Mouse (Mus musculus): ENCODE measurements at regions not wholly inside any gene's neighbourhood (a gene's known extent, or its start where the extent isn't known, plus 50 kb on each side); places are given as distances from the start of the nearest gene placed in this dataset.

DNA sequence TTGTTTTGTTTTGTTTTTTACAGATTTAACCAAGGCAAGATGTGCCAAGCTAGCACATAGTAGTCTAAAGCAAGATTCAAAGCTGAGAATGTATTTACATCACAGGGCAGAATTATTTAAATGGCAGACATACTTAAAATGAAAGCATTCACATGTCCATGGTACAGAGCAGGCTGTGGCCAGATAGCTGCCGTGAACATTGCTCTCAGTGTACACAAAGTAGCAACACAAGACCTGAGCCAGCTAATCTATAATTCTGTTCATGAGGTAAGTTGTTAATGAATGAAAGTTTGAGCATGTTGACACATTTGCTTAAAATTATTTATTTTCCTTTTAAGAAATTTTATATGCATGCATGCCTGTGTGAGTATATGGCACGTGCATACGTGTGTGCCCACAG lies 164.0 kb downstream of the Dyrk2 start:
- DNase-seq (ENCODE audit: low spot score in 2 of 2): no peak

DNA sequence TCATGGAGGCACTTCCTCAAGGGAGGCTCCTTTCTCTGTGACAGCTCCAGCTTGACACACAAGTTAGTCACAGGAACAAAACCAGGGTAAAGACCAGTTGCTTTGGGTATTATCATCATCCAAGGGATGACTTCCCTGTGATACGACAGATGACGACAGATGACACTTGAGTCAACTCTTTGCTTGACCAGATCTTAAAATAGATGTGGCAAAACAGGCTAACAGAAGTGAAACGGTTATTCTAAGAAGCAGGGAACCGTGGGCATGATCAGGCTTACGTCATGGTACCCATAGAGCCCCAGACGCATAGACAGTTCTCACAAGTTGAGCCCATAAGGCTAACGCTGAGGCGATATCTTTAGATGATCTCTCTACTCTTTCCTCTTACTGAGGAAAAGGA lies 160.3 kb downstream of the Dyrk2 start:
- no peak for DNase-seq (ENCODE audit: low spot score in 2 of 2)

DNA sequence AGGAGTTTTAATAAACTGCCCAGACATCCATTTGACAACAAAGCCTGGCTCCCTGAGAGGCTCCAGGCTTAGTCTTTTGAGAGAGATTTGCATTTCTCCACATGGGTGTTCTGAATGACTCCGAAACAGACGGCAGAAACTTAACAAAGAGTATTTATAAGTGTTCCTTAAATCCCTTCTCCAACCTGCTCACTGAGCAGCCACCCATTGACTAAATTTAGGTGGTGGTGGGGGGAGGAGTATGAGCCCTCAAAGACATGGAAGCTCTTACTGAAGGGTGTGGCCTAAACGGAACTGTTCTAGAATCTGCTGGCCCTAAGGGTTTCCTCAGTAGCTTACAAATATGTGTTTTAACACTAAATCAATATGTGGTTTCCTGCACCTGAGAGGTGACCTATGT lies 158.5 kb downstream of the Dyrk2 start:
- DNase-seq (ENCODE audit: low spot score in 2 of 2): no peak

DNA sequence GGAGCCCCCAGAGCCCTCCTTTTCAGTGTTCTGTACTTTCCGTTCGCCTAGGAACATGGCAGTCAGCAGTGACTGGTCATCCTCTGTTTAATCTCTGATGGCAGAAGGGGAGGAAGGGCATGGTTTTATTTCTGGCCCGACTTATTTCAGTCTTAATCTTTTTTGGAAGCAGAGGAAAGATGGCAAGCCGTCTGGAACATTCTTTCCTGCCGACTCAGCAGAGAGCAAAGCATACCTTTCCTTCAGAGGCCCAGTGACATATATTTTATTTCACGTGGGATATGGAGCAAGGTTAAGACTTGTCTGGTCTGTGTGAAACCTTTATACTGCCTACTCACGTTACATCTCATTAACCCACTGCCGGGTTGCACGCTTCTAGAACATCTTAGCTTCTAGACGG lies 158.1 kb downstream of the Dyrk2 start:
- DNase-seq (ENCODE audit: low spot score in 2 of 2): no peak

DNA sequence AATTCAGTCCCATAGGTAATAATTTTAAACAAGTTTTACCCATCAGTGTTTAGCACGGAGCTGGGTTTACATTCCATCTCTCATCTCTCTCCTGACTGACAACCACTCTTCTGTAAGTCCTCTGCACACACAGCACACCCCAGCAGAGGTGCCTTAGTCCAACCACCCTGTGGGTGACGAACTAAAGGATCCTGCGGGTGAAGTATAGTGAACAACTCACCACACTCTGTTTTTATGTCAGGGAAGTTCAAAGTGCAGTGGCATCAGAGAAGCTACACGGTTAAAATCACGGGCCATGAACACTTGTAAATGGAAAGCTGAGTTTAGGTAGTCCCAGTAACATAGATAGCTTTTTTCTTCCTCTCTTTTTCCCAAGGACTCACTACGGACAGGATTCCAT lies 157.1 kb downstream of the Dyrk2 start:
- no peak for DNase-seq (ENCODE audit: low spot score in 2 of 2)

DNA sequence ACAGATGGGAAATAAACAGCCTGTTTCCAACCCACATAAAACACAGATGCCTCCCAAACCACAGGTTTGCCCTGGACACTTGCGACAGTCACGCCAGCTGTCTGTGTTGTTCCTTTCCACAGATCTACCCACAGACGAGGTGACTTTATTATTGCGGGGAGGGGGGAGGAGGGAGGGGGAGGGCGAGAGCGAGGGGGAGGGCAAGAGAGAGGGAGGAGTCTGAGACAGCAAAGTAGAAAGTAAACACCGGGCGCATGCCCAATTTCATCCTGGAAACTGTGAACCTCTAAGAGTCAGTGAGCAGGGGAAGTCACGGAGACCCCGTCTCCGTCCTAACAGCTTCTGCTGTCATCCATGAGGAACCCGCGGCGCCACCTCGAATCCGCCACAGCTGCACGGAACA lies 155.8 kb downstream of the Dyrk2 start:
- peak in 1 of 2 experiments; percentile 23 for DNase-seq (ENCODE audit: low spot score in 2 of 2)

DNA sequence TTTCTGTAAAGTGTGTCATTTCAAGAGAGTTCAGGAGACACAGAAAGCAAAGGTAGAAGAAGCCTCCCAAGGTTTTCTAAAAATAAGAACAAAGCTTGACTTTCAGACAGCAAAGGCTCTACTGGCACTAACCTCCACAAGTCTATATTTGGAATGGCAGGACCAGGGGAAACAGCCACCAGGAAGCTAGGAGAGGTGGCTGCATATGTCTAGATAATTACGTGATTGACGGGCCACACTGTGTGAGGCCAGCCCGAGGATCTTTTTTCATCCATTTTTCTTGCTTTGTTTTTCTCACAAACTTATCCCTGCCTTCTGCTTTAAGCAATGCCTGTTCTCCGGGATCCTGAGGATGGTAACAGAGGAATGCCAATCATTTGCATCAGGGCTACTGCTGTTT lies 155.4 kb downstream of the Dyrk2 start:
- DNase-seq (ENCODE audit: low spot score in 2 of 2): no peak

DNA sequence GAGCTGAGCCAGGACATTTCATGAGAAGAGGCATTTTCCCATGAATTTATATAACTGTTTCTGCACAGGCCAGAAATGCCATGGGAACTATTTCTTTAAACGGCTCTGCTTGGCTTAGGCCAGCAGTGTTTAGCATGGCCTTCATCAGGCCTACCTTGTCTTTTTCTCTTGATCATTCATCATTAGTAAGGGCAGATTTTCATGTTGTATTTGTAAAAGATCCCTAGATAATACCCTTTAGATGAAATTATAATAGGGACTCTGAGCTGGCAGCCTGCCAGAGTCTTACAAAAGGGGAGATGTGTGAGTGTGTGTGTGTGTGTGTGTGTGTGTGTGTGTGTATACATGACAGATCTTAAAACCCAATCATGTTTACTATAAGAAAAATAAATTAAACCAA lies 149.4 kb downstream of the Dyrk2 start:
- DNase-seq (ENCODE audit: low spot score in 2 of 2): no peak

DNA sequence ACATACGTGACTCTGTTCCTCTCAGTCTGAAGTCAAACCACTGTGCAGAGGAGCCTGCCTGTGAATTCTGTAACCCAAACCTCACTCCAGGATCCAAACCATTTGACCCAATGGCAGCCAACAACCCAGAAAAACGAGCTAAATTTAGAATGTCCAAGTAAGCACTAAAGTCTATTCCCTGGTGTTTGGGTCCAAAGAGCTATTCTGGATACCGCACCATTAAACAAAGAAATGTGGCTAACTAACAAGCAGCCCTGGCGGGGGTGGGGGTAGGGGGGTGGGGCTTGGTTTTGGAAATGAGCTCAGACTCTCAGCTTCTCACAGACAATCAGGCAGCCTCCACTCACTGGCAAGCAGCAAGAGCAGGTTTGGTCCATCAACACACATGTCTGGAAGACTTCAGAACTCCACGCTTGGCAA lies 147.9 kb downstream of the Dyrk2 start:
- no peak for DNase-seq (ENCODE audit: low spot score in 2 of 2)

DNA sequence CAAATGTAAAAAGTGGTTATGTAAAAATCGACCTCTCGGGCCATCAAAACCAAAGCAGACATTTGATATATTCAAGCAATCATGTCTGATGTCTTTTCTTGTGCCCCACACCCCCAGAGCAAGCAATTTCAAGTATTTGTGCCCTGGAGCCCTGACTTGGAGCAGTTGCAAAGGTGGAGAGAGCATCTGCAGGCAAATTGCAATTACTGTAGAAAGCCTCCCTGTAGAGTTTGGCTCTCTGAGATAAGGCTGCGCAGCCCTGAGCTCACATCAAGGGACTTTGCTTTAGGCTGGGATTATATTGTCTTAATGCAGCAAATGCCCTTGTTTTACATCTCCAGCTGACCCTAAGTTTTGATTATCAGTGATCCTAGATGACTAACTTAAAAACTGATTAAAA lies 147.3 kb downstream of the Dyrk2 start:
- DNase-seq (ENCODE audit: low spot score in 2 of 2): no peak

DNA sequence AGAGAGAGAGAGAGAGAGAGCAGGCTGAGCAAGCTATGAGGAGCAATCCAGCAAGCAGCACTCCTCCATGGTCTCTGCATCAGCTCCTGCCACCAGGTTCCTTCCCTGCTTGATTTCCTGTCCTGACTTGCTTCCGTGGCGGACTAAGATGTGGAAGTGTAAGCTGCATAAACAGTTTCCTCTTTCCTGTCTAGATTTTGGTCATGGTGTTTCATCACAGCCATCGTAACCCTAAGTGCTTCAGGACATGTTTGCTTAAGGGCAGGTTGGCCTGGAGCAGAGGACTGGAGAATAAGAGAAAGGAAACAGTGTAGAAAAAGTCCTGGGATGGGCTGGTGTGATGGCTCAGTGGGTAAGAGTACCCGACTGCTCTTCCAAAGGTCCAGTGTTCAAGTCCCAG lies 133.9 kb downstream of the Dyrk2 start:
- no peak for DNase-seq (ENCODE audit: low spot score in 2 of 2)

DNA sequence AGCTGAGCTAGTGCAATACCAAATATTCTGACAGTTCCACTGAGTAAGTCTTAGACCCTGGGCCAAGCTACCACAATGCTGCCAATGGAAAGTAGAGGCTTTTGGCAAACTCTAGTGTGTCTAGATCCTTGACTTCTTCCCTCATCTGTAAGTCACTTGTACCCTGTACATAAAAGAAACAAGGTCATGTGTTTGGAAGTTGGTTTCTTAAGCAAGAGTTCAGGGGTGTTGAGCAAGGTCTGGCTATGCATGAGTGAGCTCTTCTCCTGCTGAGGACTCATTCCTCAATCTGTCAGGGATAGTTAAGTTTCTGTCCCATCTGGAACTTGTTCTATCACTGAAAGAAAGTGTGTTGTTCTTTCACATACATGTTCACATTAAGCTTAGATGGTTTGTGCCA lies 132.9 kb downstream of the Dyrk2 start:
- DNase-seq (ENCODE audit: low spot score in 2 of 2): no peak

DNA sequence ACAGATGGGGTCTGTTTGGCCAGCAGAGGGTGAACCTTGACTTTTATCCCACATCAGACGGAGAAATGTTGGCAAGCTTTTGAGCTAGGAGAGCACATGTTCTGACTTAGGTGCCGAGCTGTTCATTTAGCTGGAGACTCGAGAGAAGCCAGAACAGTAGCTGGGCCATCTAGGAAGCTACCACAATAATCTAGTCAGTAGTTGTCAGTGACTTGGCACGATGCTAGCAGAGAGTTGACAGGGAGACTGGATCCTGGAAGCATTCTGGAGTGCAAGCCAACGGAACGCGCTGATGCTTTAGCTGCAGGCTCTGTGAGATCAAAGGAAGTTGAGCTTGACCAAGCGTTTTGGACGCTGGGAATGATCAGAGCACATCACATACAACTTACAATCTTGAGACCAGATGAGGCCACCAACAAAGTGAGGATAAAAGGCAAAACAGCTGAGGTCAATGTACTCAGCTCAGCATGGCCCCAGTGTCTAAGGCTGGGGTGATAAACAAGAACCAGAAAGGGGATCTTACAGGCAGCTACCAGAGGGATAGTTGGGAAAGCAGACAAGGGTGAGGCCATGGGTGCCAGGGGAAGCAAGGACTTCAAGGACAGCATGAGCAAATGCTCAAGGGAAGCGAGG lies 130.0 kb downstream of the Dyrk2 start:
- DNase-seq (ENCODE audit: low spot score in 2 of 2): no peak

DNA sequence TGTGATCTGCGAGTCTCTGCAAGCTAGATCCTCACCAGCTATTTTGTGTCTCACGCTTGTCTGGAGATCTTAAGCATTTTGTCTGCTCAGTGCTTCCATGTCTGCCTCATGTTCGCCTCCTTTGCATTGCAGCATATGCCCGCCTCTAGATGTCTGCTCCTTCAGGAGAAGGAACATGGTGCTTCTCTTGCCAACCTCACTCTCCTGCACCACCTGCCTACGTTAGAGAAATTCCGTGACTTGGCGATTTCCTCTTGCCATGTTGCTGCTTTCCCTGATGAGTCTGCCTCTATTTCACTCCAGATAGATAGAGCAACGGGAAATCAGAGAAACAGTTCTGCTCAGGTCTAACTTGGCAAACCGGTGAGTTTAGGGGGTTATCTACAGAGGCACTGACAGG lies 126.2 kb downstream of the Dyrk2 start:
- peak; percentile 36 to 45 for DNase-seq (ENCODE audit: low spot score in 2 of 2)

DNA sequence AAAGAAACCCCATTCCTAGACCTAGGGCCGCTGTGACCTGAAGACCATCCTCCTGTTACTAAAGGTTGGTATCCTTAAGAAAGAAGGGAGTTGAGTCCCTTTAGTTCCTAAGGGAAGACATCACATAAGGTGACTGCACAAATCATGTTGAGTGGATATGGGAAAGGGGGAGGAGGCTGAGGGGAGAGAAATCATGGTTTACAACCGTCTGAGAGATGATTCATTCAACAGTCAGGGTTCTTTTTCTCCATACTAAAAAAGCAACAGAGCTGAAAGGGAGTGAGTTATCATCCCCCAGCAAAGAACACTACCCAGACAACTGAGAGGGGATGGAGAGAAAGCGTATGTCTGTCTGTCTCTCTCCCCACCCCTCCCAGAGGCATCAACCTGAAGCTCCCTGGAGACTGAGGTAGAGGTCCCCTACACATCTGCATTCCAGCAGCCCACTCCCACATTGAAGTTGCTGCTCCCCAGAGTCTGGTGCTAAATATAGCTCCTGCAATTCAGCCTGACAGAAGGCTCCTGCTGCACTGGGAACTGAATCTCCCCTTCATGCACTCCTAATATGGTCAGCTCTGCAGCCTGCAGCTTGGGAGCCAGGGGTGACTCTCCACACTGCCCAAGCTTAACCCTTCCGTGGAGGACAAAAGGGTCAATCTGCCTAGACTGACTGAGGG lies 123.2 kb downstream of the Dyrk2 start:
- DNase-seq (ENCODE audit: low spot score in 2 of 2): peak; percentile 8 to 54

DNA sequence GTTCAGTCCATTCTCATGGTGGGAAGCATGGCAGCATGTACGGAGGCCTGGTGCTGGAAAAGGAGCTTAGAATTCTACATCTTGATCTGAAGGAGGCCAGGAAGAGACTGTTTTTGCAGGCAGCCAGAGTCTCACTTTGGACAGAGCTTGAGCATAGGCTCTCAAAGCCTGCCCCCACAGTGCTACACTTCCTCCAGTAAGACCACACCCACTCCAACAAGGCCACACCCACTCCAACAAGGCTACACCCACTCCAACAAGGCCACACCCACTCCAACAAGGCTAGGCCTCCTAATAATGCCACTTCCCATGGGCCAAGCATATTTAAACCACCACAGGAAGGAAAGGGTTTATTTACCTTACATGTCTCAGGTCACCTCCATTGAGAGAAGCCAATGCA lies 121.0 kb downstream of the Dyrk2 start:
- DNase-seq (ENCODE audit: low spot score in 2 of 2): no peak

DNA sequence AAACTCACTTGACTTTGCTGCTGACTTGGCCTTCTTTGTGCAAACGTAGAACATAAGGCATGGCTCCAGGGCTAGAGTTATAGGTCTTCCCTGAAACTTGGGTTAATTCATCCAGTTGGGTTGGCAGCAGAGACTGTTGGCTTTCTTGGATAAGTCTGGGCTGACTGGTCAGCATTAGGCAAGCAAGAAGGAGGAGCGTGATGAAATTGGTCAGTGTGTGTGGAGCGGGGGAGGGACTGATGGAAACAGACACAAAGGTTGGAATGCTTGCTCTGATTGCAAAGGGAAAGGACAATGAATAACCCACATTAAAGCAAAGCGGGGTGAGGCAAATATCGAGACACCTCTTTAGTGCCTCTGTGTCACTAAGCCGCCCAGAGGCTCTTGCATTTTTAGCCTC lies 120.3 kb downstream of the Dyrk2 start:
- DNase-seq (ENCODE audit: low spot score in 2 of 2): no peak

DNA sequence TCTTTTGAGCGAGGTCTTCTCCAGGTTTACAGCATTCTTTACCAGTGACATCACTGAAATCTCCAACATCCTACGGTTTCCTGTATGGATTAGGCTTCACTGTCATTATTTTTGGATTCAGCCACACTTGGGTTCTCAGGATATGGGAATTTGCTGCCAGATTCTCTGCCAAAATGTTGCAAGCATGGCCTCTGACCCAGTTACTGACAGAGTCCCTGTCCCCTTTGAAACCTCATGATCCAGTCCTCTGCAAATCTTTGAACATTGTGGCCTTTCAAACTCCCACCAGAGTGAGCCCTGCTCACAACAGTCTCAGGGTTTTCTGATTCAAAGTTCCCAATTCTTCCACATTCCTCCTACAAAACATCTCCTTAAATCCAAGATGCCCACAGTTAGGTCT lies 118.9 kb downstream of the Dyrk2 start:
- DNase-seq (ENCODE audit: low spot score in 2 of 2): no peak

DNA sequence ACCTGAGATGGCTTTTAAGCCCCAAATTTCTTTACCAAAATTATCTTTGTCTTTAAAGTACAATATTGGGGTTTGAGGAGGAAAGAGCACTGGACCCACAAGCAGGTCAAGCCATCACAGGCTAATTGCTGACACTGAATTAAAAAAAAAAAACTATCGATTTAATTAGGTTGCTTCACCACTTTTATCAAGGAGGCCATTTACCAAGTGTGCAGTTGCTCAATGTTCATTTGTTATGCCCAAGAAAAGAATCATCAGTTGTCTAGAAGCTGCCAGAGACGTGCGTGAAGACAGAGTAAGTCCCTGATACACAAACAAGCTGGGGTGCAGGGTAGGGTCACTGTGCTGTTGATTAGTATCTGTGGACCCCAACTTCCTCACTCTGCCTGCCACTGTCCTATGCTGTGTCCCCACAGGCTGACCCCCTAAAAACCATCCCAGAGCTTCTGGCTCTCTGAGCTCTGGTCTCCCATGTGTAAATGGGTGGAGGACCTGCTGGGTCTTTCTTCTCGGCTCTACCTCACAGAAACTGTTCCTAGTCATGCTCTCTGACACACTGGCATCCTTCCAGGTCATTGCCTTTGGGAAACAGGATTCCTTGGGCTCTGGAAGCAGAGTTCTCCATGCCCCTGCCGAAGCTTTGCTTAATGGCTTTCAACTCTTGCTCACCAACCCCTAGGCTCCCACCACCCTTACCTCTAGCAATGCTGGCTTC lies 116.8 kb downstream of the Dyrk2 start:
- no peak for DNase-seq (ENCODE audit: low spot score in 2 of 2)

DNA sequence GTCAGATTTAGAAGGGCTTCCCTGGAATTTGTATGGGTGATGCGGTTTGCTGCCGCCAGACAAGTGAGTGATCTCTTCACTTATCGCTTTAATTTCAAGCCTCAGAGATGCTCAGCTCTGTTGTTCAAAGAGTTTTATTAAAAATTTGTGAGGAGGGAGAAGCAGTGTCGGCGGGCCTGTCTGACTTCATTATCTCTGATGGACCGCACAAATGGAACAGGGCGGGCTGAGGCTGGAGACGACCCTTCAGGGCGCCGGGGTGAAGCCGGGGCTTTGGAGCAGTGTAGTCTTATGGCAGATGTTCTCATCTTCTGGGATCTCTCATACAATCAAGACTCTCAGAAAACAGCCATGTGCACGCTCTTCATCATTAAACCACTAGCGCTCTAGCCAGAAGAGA lies 115.2 kb downstream of the Dyrk2 start:
- DNase-seq (ENCODE audit: low spot score in 2 of 2): no peak

DNA sequence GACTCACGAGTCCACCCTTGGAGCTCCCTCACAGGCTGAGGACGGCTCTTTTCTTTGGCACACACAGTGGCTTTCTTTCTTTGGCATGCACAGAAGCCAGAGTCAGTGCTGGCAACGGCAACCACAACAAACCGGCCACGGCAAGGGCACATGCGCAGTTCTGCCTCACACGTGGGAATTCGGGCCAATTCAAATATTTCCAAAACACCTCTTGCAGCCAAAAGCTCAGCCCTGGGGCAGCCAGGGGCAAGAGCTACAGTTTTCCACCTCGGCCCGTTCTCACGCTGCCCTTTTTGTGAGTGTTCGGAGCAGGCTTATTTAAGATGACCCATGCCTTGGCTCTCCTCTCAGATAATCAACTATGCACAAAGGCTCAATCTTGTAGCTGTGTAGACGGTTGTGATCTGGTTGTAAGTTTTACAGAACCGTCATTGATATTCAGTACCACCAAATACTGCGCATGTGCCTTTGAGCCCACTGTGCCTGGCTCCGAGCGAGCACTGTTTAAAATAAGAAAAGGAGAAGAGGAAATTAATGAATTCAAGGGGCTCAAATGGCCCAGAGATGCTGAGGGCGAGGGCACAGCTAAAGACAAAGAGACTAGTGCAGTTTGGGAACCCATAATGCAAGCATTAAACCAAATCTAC lies 111.1 kb downstream of the Dyrk2 start:
- no peak for DNase-seq (ENCODE audit: low spot score in 2 of 2)

DNA sequence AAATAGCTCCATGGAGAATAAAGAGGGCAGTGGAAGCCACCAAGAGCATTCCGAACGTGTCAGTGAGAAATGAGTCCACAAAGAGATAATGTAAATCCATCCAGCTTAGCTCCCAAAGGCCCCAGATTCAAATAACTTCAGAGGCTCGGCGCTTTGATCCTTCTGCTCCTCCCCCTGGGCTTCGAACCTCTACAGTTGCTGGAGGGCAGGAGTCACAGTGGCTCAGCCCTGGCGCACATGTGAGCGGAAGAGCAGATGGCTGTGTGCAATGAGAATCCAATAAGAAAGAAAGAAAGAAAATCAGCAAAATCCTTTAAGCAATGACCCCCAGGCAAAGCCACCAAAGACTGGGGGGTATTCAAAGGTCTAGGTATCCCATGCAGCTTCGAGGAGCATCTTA lies 109.6 kb downstream of the Dyrk2 start:
- DNase-seq (ENCODE audit: low spot score in 2 of 2): no peak

Measured in left cerebral cortex, adult 18-20 months (tissue).